Mouse (Mus musculus): Measurements from ENCODE around the gene Rnf20. TPM values are rescaled to one million over a fixed set of nuclear protein-coding genes. Genes with fewer than 3 reads are reported as not detected.

Rnf20 gene
- polyA plus RNA-seq, 1 experiment from 2014 or later = 25.1 TPM

DNA sequence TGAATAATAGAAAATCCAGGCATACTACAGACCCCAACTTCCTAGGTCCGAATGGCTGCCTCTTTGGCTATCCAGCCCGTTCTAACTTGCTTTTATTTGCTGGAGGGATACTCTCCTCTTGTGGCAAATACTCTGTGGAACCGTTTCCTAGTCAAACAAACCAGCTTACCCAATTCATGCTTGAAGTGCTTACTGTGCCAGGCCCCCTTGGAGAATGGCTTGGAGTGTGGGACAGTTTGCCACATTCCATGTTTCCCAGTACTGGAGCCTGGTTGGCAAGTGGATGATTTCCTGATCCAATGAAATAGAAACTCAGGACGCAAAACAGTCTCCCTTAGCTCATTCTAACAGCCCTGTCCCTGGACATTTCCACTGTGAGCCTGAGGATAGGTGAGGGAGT is 30.4 kb downstream of the Rnf20 start:
- Histone ChIP-seq H3K9me3 (replicated peaks) (no peaks in the 10 kb centered on the region), H3K4me3 (no peak overlapping the region), H3K36me3 (peaks cover 51% of the 10 kb centered on the region), H3K9ac (no peak overlapping the region), H3K27ac (no peak overlapping the region), H3K27me3 (replicated peaks) (no peaks in the 10 kb centered on the region), H3K4me1 (no peaks in the 10 kb centered on the region), H3K4me2 (no peak overlapping the region)
- ATAC-seq = no peak
- WGBS (ENCODE audit: insufficient replicate concordance) = 77% methylated on average over 4 of the region's 4 CpGs

DNA sequence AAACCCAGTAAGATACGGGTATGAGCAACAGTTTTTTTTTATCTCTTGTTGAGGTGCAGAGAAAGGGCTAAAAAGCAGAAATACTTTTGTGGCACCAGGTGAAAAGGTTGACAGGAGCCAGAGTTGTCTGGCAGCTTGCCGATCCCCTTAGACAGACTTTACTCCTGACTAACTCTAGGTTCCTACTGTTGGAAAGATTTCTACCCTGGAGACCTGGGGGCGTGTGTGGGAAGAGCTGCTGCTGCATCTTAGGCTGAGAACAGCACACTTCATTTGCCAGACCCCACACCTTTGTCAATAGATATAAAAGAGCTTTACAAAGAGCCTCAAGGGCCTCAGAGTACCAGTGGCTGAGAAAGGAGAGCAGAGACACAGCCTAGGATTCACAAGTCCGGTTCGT is 33.0 kb downstream of the Rnf20 start:
- Histone ChIP-seq H3K4me3 (no peak overlapping the region), H3K9me3 (replicated peaks) (no peaks in the 10 kb centered on the region), H3K4me2 (no peak overlapping the region), H3K36me3 (peaks cover 25% of the 10 kb centered on the region), H3K27me3 (replicated peaks) (no peaks in the 10 kb centered on the region), H3K27ac (no peak overlapping the region), H3K4me1 (no peaks in the 10 kb centered on the region), H3K9ac (no peak overlapping the region)
- no peak for ATAC-seq
- WGBS (ENCODE audit: insufficient replicate concordance) = 78% methylated on average over 5 of the region's 5 CpGs

DNA sequence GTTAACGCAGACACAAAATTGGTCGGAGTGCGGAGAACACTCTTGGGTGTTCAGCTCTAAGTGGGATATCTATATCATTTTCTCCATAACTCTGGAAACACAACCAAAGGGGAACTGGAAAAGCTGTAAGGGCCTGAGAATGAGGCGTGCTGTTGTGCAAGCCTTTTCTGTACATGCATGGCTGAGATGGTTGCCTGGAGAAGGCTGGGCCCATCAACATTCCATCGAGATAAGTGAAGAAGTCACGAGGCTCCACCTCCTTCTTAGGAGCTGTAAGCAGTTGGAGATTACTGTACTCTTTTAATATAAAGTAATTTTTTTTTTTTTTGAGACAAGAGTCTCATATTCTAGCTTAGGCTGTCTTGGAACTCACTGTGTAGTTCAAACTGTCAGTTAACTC is 44.3 kb downstream of the Rnf20 start:
- ATAC-seq = no peak
- no peaks in the 10 kb centered on the region for H3K9me3 ChIP-seq (replicated peaks)
- H3K27ac ChIP-seq = no peak overlapping the region
- H3K27me3 ChIP-seq (replicated peaks) = no peaks in the 10 kb centered on the region
- no peak overlapping the region for H3K4me3 ChIP-seq
- H3K36me3 ChIP-seq = no peaks in the 10 kb centered on the region
- 65% methylated on average over 6 of the region's 6 CpGs for WGBS (ENCODE audit: insufficient replicate concordance)
- no peak overlapping the region for H3K9ac ChIP-seq
- no peaks in the 10 kb centered on the region for H3K4me1 ChIP-seq
- no peak overlapping the region for H3K4me2 ChIP-seq

DNA sequence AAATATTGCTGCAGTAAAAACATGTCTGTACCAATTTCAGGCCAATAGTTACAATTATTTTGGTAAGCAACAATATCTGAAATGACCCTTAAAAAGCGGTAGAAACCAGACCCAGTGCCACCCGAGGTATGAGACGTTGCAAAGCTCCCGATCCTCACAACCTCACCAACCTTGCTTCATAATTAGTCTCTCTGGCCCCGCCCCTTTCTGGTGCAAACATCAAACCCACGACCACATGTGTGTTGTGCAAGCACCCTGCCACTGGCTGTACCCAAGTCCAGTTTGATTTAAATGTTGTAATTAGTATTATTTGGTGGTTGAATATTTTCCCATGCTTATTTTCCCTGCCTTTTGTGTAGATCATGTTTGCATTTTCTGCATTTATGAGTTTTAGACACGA is 45.0 kb downstream of the Rnf20 start:
- H3K27me3 ChIP-seq (replicated peaks) = no peaks in the 10 kb centered on the region
- no peaks in the 10 kb centered on the region for H3K9me3 ChIP-seq (replicated peaks)
- no peak for ATAC-seq
- H3K27ac ChIP-seq = no peak overlapping the region
- WGBS (ENCODE audit: insufficient replicate concordance) = 45% methylated on average over 7 of the region's 7 CpGs
- no peaks in the 10 kb centered on the region for H3K36me3 ChIP-seq
- no peak overlapping the region for H3K4me3 ChIP-seq
- H3K4me1 ChIP-seq = no peaks in the 10 kb centered on the region
- H3K4me2 ChIP-seq = no peak overlapping the region
- no peak overlapping the region for H3K9ac ChIP-seq

DNA sequence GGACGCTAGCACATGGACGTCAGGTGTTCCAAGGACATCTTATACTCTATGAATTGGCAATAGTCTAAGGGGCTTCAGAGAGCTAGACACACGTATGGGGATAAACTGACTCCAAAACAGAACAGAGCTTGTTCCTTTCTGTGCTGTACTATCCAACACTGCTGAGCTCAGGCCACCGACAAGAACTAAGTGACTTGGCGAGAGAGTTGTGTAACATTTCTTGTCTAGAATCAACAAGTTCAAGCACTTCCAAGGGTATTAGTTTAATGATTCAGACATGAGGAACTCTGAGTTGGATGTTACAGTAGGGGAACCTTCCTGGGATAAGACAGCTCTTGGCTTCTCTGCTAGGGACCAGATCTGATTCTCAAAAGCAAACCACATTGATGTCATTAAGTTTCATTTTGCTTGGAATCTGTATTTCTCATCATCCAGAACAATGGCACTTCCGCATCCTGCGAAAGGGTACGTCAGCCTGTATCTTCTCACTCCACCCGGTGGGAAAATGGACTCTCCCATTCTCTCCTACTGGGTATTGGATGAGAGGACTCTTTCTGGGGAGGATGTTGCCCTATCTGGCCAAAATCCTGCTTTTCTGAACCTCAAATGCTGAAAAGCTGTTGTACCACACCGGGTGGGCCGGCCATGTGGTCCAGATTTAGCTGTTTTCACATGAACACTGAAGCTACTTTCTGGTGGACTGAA is 48.5 kb downstream of the Rnf20 start:
- ATAC-seq = no peak
- no peaks in the 10 kb centered on the region for H3K9me3 ChIP-seq (replicated peaks)
- H3K36me3 ChIP-seq = no peaks in the 10 kb centered on the region
- no peak overlapping the region for H3K27ac ChIP-seq
- 76% methylated on average over 11 of the region's 11 CpGs for WGBS (ENCODE audit: insufficient replicate concordance)
- H3K4me1 ChIP-seq = no peaks in the 10 kb centered on the region
- no peak overlapping the region for H3K9ac ChIP-seq
- no peak overlapping the region for H3K4me2 ChIP-seq
- no peaks in the 10 kb centered on the region for H3K27me3 ChIP-seq (replicated peaks)
- no peak overlapping the region for H3K4me3 ChIP-seq

DNA sequence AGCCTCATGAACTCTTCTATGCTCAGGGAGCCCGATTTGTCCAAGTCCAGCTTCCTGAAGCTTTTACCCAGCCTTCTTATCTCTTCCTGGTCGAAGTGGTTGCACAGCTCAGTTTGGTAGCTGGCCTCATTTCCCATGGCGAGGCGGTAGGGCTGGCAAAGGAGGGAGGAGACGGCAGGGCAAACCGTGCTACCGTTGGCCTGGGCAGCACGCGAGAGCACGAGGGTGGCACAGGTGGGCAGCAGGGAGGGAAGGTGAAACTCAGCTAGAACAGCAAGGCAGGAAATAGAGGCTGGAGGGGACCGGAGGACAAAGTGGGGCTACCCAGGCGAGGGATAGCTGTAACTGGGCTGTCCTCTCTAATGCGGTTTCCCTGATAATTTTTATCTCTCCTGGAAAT is 50.0 kb downstream of the Rnf20 start, which contains the start of gene Ppp3r2:
Gene Ppp3r2 (minus strand): TSS at position 213 of the 400 bp plus-strand sequence.
- H3K27ac ChIP-seq = no peak within 1 kb of the TSS
- no peaks in the 10 kb centered on the region for H3K27me3 ChIP-seq (replicated peaks)
- 67% methylated on average over 13 of the region's 13 CpGs for WGBS (ENCODE audit: insufficient replicate concordance)
- no peaks in the 10 kb centered on the region for H3K4me1 ChIP-seq
- H3K4me2 ChIP-seq = no peak within 1 kb of the TSS
- H3K9ac ChIP-seq = no peak within 1 kb of the TSS
- H3K9me3 ChIP-seq (replicated peaks) = no peaks in the 10 kb centered on the region
- ATAC-seq = no peak
- H3K36me3 ChIP-seq = no peaks in the 10 kb centered on the region
- H3K4me3 ChIP-seq = no peak within 1 kb of the TSS

DNA sequence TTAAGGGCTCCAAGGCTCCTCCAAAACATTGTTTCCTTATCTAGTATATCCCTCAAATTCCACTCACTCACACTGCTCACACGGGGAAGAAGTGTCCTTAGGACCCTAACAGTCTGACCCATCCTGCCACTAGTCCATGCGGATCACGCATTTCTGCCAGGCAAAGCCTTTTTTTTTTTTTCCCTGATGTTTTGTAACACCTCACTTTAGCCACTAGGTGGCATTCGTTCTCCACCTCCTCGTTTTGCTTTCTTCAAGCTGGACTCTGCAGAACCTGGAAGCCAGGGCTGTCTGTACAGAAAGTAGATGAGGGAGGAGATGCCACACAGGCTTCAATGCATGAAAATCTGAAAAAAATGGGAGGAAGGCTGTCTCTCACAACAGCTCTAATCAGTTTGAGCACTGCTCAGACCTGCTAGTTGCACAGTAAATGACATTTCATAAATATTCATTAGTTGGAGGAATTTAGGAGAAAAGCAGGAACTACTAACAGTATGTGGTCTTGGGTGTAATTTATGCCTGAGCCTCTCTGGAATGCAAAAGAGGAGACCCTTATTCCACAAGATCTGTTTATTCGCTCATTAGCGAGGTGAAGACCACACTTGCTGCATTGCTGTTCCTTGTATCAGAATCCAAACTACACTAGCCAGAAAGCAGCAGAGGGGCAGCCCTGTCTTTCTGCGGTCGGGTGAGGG is 56.9 kb downstream of the Rnf20 start:
- no peak for ATAC-seq
- 19% methylated on average over 9 of the region's 9 CpGs for WGBS (ENCODE audit: insufficient replicate concordance)
- no peak overlapping the region for H3K4me3 ChIP-seq
- no peaks in the 10 kb centered on the region for H3K27me3 ChIP-seq (replicated peaks)
- no peak overlapping the region for H3K9ac ChIP-seq
- H3K4me2 ChIP-seq = no peak overlapping the region
- no peaks in the 10 kb centered on the region for H3K36me3 ChIP-seq
- no peaks in the 10 kb centered on the region for H3K9me3 ChIP-seq (replicated peaks)
- H3K27ac ChIP-seq = no peak overlapping the region
- no peaks in the 10 kb centered on the region for H3K4me1 ChIP-seq

DNA sequence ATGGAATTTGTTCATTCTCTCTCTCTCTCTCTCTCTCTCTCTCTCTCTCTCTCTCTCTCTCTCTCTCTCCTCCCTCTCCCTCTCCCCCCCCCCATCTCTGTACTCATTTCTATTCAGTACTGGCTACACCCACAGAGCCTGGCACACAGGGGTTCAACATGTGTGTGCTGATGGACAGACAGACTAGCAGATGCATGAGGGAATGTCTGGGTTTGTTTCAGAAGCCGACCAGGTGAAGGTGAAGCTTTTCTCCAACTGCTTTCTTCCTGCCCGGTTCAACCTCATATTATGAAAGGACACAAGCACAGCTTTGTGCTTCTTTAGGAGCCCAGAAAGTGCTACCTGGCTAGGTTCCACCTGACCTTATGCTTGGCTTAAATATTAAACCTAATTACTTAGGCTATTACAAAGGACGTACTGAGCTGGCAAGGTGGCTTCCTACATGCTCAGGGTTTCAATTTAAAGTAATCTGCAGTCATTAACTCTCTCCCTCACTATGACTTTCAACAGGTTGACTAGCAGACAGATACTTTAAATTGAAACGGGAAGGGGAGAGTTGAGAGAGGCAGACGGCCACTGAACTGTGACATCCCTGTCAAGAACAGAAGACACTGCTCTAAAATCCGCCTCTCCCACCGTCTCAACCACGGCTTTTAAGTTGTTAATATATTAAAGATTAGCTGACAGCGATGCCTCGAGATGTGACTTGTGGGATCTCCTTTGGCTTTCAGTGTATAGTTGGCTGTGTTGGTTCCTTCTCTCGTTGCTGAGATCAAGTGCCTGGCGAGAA is 59.8 kb downstream of the Rnf20 start:
- no peaks in the 10 kb centered on the region for H3K9me3 ChIP-seq (replicated peaks)

More for the DNA sequence above, 59.8 kb downstream of the Rnf20 start:
- Histone ChIP-seq H3K4me1 (no peaks in the 10 kb centered on the region), H3K4me3 (no peak overlapping the region), H3K27ac (no peak overlapping the region), H3K9ac (no peak overlapping the region), H3K27me3 (replicated peaks) (no peaks in the 10 kb centered on the region), H3K4me2 (no peak overlapping the region), H3K36me3 (no peaks in the 10 kb centered on the region)
- ATAC-seq = no peak
- WGBS (ENCODE audit: insufficient replicate concordance) = 68% methylated on average over 12 of the region's 12 CpGs

Other genes with a start within 250 kb of the Rnf20 start
- gene Acnat2, start 223.9 kb upstream of the Rnf20 start, polyA plus RNA-seq (2016; fragmentation: Nextera tagmentation; extraction: Ambion mirVana) = 0.20 and 0.24 TPM in 2 replicates
- gene Acnat1, start 158.1 kb upstream of the Rnf20 start, polyA plus RNA-seq (2016; fragmentation: Nextera tagmentation; extraction: Ambion mirVana) = 0.18 and 0.37 TPM in 2 replicates
- 0.21 and 0.37 TPM in 2 replicates for gene Baat, start 125.4 kb upstream of the Rnf20 start, polyA plus RNA-seq (2016; fragmentation: Nextera tagmentation; extraction: Ambion mirVana)
- 65.8 and 67.3 TPM in 2 replicates for gene Mrpl50, start 110.9 kb upstream of the Rnf20 start, polyA plus RNA-seq (2016; fragmentation: Nextera tagmentation; extraction: Ambion mirVana)
- gene Zfp189, start 110.8 kb upstream of the Rnf20 start, polyA plus RNA-seq (2016; fragmentation: Nextera tagmentation; extraction: Ambion mirVana) = 4.3 and 4.6 TPM in 2 replicates
- 54.0 and 57.6 TPM in 2 replicates for gene Aldob, start 82.5 kb upstream of the Rnf20 start, polyA plus RNA-seq (2016; fragmentation: Nextera tagmentation; extraction: Ambion mirVana)
- 13.3 and 14.6 TPM in 2 replicates for gene Tmem246, start 34.1 kb upstream of the Rnf20 start, polyA plus RNA-seq (2016; fragmentation: Nextera tagmentation; extraction: Ambion mirVana)
- not detected in 2 replicates for gene Ppp3r2, start 50.0 kb downstream of the Rnf20 start, polyA plus RNA-seq (2016; fragmentation: Nextera tagmentation; extraction: Ambion mirVana)
- 0.11 and 0.23 TPM in 2 replicates for gene Grin3a, start 213.7 kb downstream of the Rnf20 start, polyA plus RNA-seq (2016; fragmentation: Nextera tagmentation; extraction: Ambion mirVana)

Data from liver, embryonic 12.5 days (tissue).